Mouse (Mus musculus): ENCODE measurements around the gene Aurkaip1. TPM values are rescaled to one million over a fixed set of nuclear protein-coding genes. Genes with fewer than 3 reads are reported as not detected.

The Aurkaip1 gene
- polyA plus RNA-seq, 1 experiment from 2014 or later, result 118 TPM

DNA sequence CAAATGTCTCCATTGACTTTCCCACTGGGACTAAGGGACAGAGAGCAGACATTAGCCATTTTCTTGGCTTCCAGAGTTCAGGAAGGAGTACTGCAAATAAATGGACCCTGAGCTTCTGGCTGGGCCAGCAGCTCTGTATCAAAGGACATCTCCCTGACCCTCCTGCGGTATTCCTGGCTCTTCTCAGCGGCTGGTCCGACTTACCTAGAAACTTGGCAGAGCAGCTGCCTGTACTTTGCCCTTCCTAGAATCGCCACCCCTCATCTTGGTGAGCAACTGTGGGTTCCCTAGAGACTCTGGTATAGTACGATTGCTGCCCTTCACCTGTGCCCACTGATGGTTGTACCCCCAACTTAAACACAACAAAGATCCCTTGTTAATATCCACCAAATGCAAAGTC, 12.2 kb downstream of the Aurkaip1 start:
- Histone ChIP-seq H3K4me2 (ENCODE audit: low read length) (no peak overlapping the region), H3K27ac (replicated peaks; ENCODE audit: low read depth, low read length) (no peak overlapping the region), H3K4me3 (replicated peaks; ENCODE audit: low read depth, low read length) (no peak overlapping the region), H3K27me3 (ENCODE audit: control insufficient read depth, insufficient read depth, low read length) (no peaks in the 10 kb centered on the region; the same call in none of the 2 replicates), H3K4me1 (ENCODE audit: control insufficient read depth, insufficient read depth, low read length) (peaks cover 21% of the 10 kb centered on the region), H3K9ac (replicated peaks; ENCODE audit: low read length) (no peak overlapping the region), H3K36me3 (ENCODE audit: control insufficient read depth, insufficient read depth, low read length) (no peaks in the 10 kb centered on the region), H3K9me3 (ENCODE audit: control insufficient read depth, low read length) (no peaks in the 10 kb centered on the region)
- no peak for DNase-seq
- ATAC-seq (ENCODE audit: low FRiP score, low TSS enrichment), result no peak
- 95% methylated on average over 5 of the region's 5 CpGs for WGBS

DNA sequence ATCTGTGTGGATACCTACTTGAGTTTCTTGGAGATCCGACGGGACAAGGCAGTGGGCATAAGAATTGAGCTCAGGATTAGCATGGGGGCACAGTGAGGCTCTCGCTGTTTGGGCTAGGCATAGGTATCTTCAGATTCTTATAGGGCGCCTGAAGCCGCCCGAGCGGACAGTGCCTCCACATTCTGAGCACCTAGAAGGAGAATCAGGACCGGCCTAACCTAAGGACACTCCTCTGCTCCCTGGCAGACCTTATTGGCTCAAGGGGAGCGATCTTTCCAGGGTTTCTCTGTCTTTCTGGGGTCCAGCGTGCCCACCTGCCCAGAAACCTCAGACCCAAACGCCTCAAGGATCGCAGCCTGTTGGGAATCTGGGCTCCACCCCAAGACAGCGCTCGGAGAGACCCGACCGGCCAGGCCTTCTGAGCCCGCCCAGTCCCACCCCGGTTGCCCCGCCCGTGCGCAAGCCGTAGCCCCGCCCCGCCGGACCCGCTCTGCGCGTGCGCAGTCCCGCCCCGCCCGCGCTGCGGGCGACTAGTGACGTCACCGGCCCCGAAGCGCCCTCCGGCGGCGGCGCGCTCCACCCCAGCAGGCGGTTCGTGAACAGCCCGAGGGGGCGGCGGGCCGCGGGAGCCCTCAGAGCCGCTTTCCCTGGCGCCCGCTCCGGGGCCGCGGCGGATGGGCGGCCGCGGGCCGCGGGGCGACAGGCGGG, 16.0 kb downstream of the Aurkaip1 start, which contains the start of gene Dvl1:
TSS of gene Dvl1 (plus strand) at position 532 of the 708 bp plus-strand sequence.
- Histone ChIP-seq H3K4me2 (ENCODE audit: low read length) (peak within 1 kb of the TSS; percentile 95), H3K4me3 (replicated peaks; ENCODE audit: low read depth, low read length) (peak within 1 kb of the TSS; percentile 85), H3K9ac (replicated peaks; ENCODE audit: low read length) (peak within 1 kb of the TSS; percentile 91), H3K27me3 (ENCODE audit: control insufficient read depth, insufficient read depth, low read length) (no peaks in the 10 kb centered on the region; the same call in 1 of the 2 replicates), H3K27ac (replicated peaks; ENCODE audit: low read depth, low read length) (peak within 1 kb of the TSS; percentile 86), H3K36me3 (ENCODE audit: control insufficient read depth, insufficient read depth, low read length) (no peaks in the 10 kb centered on the region), H3K4me1 (ENCODE audit: control insufficient read depth, insufficient read depth, low read length) (peaks cover 25% of the 10 kb centered on the region), H3K9me3 (ENCODE audit: control insufficient read depth, low read length) (no peaks in the 10 kb centered on the region)
- peak; percentile 96 for DNase-seq
- 2% methylated on average over 65 of the region's 65 CpGs for WGBS
- ATAC-seq (ENCODE audit: low FRiP score, low TSS enrichment), result peak; percentile 88

GRCm38 (mm10) chr4:155847591-155848352, 16.7 kb downstream of the Aurkaip1 start:
- H3K9me3 ChIP-seq (ENCODE audit: control insufficient read depth, low read length), result no peaks in the 10 kb centered on the region
- WGBS, result 1% methylated on average over 66 of the region's 69 CpGs
- ATAC-seq (ENCODE audit: low FRiP score, low TSS enrichment) (peak; percentile 51), DNase-seq (peak; percentile 65)
- H3K27me3 ChIP-seq (ENCODE audit: control insufficient read depth, insufficient read depth, low read length), result no peaks in the 10 kb centered on the region
- H3K4me2 ChIP-seq (ENCODE audit: low read length), result peak overlapping the region; percentile 95
- H3K4me1 ChIP-seq (ENCODE audit: control insufficient read depth, insufficient read depth, low read length), result peaks cover 25% of the 10 kb centered on the region
- peak overlapping the region; percentile 91 for H3K9ac ChIP-seq (replicated peaks; ENCODE audit: low read length)
- H3K27ac ChIP-seq (replicated peaks; ENCODE audit: low read depth, low read length), result peak overlapping the region; percentile 86
- H3K4me3 ChIP-seq (replicated peaks; ENCODE audit: low read depth, low read length), result peak overlapping the region; percentile 85
- H3K36me3 ChIP-seq (ENCODE audit: control insufficient read depth, insufficient read depth, low read length), result no peaks in the 10 kb centered on the region

GRCm38 (mm10) chr4:155848434-155849095, 17.5 kb downstream of the Aurkaip1 start:
- peak overlapping the region; percentile 91 for H3K9ac ChIP-seq (replicated peaks; ENCODE audit: low read length)

GRCm38 (mm10) chr4:155849391-155849790, 18.3 kb downstream of the Aurkaip1 start:
- H3K4me3 ChIP-seq (replicated peaks; ENCODE audit: low read depth, low read length), result no peak overlapping the region
- no peak for ATAC-seq (ENCODE audit: low FRiP score, low TSS enrichment)
- 89% methylated on average over 2 of the region's 2 CpGs for WGBS
- no peak for DNase-seq
- no peaks in the 10 kb centered on the region for H3K27me3 ChIP-seq (ENCODE audit: control insufficient read depth, insufficient read depth, low read length)
- peaks cover 12% of the 10 kb centered on the region; the same call in 1 of the 2 replicates for H3K36me3 ChIP-seq (ENCODE audit: control insufficient read depth, insufficient read depth, low read length)
- peaks cover 25% of the 10 kb centered on the region for H3K4me1 ChIP-seq (ENCODE audit: control insufficient read depth, insufficient read depth, low read length)
- H3K4me2 ChIP-seq (ENCODE audit: low read length), result peak overlapping the region; percentile 95
- H3K9me3 ChIP-seq (ENCODE audit: control insufficient read depth, low read length), result no peaks in the 10 kb centered on the region
- no peak overlapping the region for H3K27ac ChIP-seq (replicated peaks; ENCODE audit: low read depth, low read length)
- no peak overlapping the region for H3K9ac ChIP-seq (replicated peaks; ENCODE audit: low read length)

More at GRCm38 (mm10) chr4:155848434-155849095, 17.5 kb downstream of the Aurkaip1 start:
- Histone ChIP-seq H3K4me3 (replicated peaks; ENCODE audit: low read depth, low read length) (peak overlapping the region; percentile 85), H3K9me3 (ENCODE audit: control insufficient read depth, low read length) (no peaks in the 10 kb centered on the region), H3K4me1 (ENCODE audit: control insufficient read depth, insufficient read depth, low read length) (peaks cover 25% of the 10 kb centered on the region), H3K27ac (replicated peaks; ENCODE audit: low read depth, low read length) (no peak overlapping the region), H3K4me2 (ENCODE audit: low read length) (peak overlapping the region; percentile 95), H3K27me3 (ENCODE audit: control insufficient read depth, insufficient read depth, low read length) (no peaks in the 10 kb centered on the region), H3K36me3 (ENCODE audit: control insufficient read depth, insufficient read depth, low read length) (peaks cover 5% of the 10 kb centered on the region; the same call in 1 of the 2 replicates)
- 54% methylated on average over 7 of the region's 7 CpGs for WGBS
- ATAC-seq (ENCODE audit: low FRiP score, low TSS enrichment), result no peak
- no peak for DNase-seq

GRCm38 (mm10) chr4:155849792-155850451, 18.9 kb downstream of the Aurkaip1 start:
- Histone ChIP-seq H3K9ac (replicated peaks; ENCODE audit: low read length) (no peak overlapping the region), H3K4me2 (ENCODE audit: low read length) (no peak overlapping the region)
- 91% methylated on average over 3 of the region's 3 CpGs for WGBS

GRCm38 (mm10) chr4:155851368-155851767, 20.3 kb downstream of the Aurkaip1 start:
- Histone ChIP-seq H3K27ac (replicated peaks; ENCODE audit: low read depth, low read length) (no peak overlapping the region), H3K27me3 (ENCODE audit: control insufficient read depth, insufficient read depth, low read length) (no peaks in the 10 kb centered on the region), H3K4me3 (replicated peaks; ENCODE audit: low read depth, low read length) (no peak overlapping the region), H3K4me2 (ENCODE audit: low read length) (no peak overlapping the region), H3K9ac (replicated peaks; ENCODE audit: low read length) (no peak overlapping the region), H3K4me1 (ENCODE audit: control insufficient read depth, insufficient read depth, low read length) (peaks cover 24% of the 10 kb centered on the region), H3K36me3 (ENCODE audit: control insufficient read depth, insufficient read depth, low read length) (peaks cover 32% of the 10 kb centered on the region), H3K9me3 (ENCODE audit: control insufficient read depth, low read length) (no peaks in the 10 kb centered on the region)
- ATAC-seq (ENCODE audit: low FRiP score, low TSS enrichment) (no peak), DNase-seq (no peak)
- WGBS, result 92% methylated on average over 3 of the region's 3 CpGs

More at GRCm38 (mm10) chr4:155849792-155850451, 18.9 kb downstream of the Aurkaip1 start:
- H3K36me3 ChIP-seq (ENCODE audit: control insufficient read depth, insufficient read depth, low read length), result peaks cover 18% of the 10 kb centered on the region
- H3K27ac ChIP-seq (replicated peaks; ENCODE audit: low read depth, low read length), result no peak overlapping the region
- H3K27me3 ChIP-seq (ENCODE audit: control insufficient read depth, insufficient read depth, low read length), result no peaks in the 10 kb centered on the region
- no peaks in the 10 kb centered on the region for H3K9me3 ChIP-seq (ENCODE audit: control insufficient read depth, low read length)
- no peak overlapping the region for H3K4me3 ChIP-seq (replicated peaks; ENCODE audit: low read depth, low read length)
- peaks cover 25% of the 10 kb centered on the region for H3K4me1 ChIP-seq (ENCODE audit: control insufficient read depth, insufficient read depth, low read length)
- no peak for DNase-seq
- ATAC-seq (ENCODE audit: low FRiP score, low TSS enrichment), result no peak

- Histone ChIP-seq H3K27me3 (ENCODE audit: control insufficient read depth, insufficient read depth, low read length) (no peaks in the 10 kb centered on the region), H3K27ac (replicated peaks; ENCODE audit: low read depth, low read length) (no peak overlapping the region), H3K9ac (replicated peaks; ENCODE audit: low read length) (no peak overlapping the region), H3K4me2 (ENCODE audit: low read length) (no peak overlapping the region), H3K9me3 (ENCODE audit: control insufficient read depth, low read length) (no peaks in the 10 kb centered on the region), H3K4me1 (ENCODE audit: control insufficient read depth, insufficient read depth, low read length) (peaks cover 18% of the 10 kb centered on the region), H3K36me3 (ENCODE audit: control insufficient read depth, insufficient read depth, low read length) (peaks cover 38% of the 10 kb centered on the region), H3K4me3 (replicated peaks; ENCODE audit: low read depth, low read length) (no peak overlapping the region)
- WGBS, result 85% methylated on average over 2 of the region's 2 CpGs
- ATAC-seq (ENCODE audit: low FRiP score, low TSS enrichment) (no peak), DNase-seq (no peak)
Measured at GRCm38 (mm10) chr4:155851951-155852411, 20.9 kb downstream of the Aurkaip1 start.

All from midbrain, embryonic 14.5 days (tissue).